Mouse (Mus musculus): ENCODE measurements at regions not wholly inside any gene's neighbourhood (a gene's known extent, or its start where the extent isn't known, plus 50 kb on each side); places are given as distances from the start of the nearest gene placed in this dataset.

DNA sequence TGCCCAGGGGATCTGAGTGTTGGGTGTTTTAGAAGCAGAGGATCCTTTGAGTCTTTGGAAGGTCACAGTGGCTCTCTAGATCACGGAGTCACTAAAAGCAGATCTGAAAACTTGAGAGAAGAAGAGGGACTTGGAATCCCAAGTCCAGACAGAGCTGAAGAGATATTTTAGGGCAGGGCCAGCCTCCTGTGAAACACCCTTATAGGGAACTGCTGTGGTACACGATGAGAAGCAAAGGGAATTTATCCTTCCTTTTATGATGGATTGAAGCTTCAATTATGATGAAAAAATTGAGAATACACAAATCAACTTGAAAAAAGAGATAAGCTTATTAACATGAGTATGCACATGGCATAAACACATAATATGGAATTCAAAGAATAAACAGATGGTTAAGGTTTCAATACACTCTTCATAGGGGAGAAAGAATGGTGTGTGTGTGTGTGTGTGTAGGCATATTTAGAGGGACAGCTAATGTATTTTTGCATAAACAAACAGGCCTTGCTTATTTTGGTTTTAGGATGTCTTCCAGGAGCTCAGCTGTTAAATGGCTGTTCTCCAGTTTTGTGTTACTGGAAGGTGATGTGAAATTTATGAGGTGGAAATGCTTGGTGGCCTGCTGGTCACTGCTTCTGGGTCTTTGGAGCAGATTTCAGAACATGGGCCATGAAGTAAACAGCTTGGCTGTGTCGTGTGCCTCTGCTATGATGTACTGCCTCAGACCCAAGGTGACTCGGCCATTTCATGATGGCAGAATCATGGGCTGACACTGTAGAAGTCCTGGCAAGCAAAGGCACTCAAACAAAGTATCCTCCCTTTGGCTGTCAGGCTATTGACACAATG is 190.1 kb downstream of the Phlda1 start:
- no peak for DNase-seq (ENCODE audit: low spot score)

DNA sequence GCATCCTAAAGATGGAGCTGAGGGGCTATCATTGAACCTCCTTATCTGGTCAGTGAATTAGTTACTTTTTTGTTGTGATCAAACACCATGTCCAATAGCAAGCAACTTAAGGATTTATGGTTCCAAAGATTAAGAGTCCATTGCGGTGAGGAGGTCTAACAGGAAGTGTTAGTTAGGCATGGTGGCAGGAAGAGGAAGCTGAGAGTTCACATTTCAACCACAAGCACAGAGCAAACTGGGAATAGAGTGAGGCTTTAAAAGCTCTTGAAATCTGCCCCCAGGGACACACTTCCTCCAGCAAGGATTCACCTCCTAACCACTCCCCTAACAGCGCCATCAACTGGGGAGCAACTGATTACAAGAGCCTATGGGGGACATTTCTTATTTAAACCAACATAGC is 190.9 kb downstream of the Phlda1 start:
- DNase-seq (ENCODE audit: low spot score): no peak

DNA sequence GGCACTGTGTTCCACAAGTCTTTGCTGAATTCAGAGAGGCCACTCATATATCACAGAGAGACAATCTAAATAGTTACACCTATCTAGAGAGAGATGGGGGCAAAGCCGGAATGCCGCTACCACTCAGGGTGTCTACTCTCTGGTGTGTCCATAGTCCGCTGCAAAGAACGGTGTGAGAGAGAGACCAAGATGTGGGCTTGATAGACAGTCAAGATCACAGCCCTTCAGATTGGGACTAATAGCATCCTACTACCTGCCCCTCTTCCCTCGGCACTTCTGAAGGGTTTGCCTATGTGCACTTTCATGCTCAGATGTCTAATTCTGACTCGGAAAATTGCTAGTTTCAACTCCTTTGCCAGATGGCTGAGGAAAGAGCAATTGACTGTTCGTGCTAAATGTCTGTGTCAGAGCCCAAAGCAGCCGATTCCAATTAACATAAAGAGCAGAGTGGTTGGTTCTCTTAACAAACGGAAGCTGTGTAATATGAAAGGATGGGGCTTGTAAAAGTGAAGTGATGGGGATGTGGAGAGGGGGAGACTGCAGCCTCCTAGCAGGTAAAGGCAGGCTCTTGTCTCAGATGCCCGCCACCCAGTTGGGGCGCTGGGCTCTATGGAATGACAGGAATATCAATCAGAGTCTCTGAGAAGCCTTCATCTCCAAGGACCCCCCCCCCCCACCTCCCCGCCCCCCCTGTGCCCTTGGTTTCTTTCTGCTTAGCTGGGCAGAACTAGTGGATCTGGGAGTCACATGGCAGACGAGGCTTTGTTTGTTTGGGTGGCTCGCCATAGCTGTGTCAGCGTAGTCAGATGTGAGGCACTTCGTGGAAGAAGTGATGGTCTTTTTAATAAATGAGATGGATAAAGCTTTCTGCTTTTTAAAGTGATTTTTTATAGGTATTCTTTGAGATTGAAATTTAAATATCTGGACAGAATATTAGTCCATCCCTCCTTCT is 193.7 kb downstream of the Phlda1 start:
- no peak for DNase-seq (ENCODE audit: low spot score)

DNA sequence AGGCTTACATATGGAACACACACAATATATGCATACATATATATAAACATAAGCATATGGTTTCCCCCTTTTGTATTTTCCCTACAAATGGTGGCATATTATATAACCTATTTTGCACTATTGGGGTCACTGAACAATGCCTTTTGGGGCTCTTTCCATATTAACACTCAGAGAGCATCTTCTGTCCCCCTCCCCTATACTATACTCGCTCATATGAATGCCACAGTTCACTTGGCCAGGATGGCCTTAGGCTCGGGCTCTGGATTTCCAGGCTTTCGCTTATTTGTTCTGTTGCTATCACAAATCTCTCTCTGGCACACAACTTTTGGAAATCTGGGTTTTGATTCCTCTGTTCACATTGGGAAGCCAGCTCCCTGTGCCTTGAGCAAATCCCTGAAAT is 194.5 kb downstream of the Phlda1 start:
- DNase-seq (ENCODE audit: low spot score): no peak

DNA sequence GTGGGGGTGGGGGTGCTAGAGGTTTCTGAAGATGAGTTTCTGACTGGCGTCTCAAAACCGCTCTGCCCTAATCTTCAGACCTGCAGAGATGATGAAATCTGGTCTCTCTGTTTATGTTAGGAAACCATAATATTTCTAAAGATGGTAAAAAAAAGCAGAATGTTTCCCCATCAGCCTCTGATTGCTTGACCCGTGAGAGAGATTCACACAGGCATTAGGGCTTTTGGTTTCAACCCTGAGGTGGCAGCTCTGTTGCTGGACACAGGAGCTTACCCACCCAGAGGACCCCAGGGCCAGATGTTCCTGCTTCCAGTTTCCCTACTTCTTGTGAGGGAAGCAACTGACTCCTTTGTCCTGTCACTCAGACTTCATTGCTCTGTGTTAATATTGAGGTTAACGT is 195.1 kb downstream of the Phlda1 start:
- DNase-seq (ENCODE audit: low spot score): no peak

DNA sequence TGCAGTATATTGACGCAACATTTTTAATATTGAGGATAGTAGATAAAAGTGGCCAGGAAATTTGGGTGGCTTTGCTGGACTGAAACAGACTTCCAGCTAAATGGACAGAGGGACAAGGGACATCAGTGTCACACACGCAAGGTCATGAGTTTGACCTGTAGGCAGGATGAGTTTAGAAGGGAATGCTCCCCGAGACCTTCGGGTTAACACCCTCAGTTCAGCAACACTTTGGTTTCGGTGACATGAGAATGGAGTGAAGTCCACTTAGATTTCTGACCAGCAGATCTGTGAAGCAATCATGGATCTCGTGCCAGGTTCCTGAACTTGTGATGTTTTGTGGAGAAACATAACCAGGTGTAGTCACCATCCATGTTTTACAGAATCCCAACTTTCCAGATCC is 196.3 kb downstream of the Phlda1 start:
- no peak for DNase-seq (ENCODE audit: low spot score)

DNA sequence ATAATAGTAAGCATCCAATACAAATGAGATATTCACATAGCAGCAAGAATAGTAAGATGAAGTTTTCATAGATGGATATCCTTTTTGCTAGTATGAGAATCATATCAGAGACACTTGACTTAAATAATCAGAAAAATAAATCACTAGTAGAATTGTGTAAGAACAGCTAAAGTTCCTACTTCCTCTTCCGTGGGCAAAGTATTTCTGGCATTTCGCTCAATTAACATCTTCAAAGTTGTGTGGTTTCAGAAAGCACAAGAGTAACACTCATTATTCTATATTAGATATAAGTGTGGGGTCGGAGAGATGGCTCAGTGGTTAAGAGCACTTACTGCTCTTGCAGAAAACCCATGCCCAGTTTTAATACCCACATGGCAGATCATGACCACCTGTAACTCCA is 197.4 kb downstream of the Phlda1 start:
- DNase-seq (ENCODE audit: low spot score): no peak

DNA sequence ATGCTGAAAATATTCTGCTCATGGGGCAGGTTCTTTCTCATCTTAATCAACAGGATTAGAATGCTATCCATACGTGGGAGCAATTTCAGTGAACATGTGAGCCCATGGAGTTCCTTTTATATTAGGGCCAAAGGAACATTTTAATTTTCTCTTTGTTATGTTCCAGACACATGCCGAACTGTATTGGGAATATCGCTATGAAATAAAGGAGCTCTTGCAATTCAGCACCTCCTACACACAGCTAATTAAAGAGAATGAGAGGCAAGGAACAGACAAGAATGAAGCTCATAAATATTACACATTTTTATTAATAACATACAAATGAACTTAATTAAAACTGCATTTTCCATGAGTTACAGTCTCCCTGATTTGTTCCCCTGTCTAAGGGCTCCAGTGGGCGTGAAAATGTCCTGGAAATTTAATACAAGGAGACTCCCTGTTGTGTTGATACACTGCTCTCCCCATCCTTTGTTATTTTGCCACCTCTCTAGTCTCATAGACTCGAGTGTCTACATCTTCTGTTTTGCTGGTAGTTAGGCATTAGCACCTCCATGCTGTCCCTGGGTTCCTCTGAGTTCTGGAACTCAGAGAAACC is 205.5 kb downstream of the Phlda1 start:
- no peak for DNase-seq (ENCODE audit: low spot score)

DNA sequence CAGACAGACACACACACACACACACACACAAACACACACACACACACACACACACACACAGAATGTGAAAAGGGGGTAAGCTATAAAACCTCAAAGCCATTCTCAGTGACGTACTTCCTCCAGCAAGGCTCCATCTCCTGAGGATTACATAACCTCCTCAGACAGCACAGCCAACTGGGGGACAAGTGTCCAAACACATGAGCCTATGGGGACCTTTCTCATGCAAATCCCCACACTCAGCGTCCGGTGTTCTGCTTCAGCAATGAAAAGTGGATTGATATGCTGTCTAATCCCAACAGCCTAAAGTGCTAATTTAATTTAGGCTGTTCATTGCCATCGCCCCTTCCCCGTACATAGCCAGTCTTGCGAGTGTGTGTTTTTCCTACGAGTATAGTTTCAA is 206.9 kb downstream of the Phlda1 start:
- DNase-seq (ENCODE audit: low spot score): no peak

DNA sequence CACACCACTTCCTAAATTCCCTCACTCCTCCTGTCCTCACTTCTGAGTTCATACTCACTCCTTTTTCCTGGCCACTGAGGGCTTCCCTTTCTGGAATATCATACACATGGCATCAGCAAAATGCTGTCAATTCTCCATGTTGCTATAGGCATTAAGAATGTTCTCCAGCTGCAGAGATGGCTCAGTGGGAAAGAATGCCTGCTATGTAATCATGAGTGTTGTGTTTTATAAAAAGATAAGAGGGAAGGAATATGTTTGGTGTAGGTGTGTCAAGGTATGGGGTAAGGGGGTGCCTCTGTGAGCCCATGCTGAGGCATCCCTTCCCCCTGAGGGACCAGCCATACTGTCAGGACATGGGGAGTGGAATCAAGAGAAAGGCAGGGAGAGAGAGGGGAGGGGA is 207.6 kb downstream of the Phlda1 start:
- DNase-seq (ENCODE audit: low spot score): no peak

DNA sequence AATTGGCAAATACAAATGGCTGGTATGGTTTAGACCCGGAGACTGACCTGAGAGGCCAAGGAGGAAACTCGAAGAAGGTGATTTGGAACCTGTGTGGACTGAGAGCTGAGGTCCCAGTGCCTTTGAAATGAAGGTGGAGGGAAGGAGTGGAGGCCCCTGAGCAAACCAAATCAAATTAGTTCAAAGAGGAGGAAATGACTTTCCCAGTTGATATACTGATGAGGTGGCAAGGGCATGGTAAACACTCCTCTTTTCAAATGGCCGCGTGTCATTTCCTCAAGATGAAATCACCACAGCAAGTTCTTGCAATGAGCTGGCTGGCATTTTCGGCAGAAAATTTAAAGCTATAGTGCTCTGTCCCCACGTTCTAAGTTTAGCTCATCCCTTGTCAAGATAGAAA is 209.1 kb downstream of the Phlda1 start:
- DNase-seq (ENCODE audit: low spot score): no peak

DNA sequence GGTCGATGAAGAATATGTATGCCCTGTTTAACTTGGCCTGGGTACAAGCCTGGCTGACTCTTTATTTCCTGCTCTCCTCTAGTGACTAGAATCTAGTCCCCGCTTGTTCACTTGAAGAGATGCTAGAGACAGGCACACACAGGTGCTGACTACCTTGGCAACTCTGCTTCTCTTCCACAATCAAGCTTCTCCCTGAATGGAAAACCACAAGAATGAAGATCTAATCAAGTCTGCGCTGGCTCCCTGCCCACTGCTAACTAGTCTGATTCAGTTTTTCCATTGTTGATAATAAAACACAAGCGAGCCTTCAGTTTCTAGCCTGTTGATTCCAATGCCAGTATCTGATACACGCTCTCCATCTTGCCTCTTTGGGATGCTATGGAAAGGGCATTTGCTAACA is 213.5 kb downstream of the Phlda1 start:
- no peak for DNase-seq (ENCODE audit: low spot score)

DNA sequence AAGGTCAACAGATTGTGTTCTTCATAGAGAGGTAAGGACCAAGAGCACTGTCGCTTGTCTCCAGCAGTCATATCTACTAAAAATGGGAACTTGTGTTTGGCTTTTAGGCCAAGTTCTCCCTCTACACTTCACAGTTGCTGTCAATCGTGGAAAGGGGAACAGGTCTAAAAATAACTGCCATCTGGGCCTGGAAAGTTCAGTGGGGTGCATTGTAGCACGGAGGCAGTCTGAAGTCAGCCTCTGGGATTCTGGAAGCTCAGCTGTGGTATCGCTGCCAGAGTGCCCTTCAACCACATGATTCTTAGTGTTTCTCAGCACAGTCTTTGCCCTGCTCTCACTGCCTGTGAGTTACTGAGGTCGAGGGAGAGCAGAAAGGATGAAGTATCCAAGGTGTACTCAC is 215.0 kb downstream of the Phlda1 start:
- DNase-seq (ENCODE audit: low spot score): no peak

DNA sequence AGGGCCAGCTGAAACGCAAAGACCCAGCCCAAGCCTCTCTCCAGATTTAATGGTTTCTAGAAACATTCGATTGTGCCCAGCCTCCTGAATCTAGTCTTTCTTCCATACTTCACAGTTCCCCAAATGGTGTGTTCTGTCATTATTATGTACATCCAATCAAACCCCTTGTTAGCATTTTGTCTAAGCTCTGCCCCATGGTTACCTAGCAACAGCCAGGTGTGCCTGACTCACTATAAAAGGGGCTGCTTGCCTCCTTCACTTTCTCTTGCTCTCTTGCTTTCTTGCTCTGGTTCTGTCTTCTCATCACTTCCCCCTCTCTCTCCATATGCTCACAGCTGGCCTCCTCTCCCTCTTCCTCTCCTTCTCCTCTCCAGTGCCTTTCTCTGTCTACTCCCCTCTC is 217.8 kb downstream of the Phlda1 start:
- no peak for DNase-seq (ENCODE audit: low spot score)

DNA sequence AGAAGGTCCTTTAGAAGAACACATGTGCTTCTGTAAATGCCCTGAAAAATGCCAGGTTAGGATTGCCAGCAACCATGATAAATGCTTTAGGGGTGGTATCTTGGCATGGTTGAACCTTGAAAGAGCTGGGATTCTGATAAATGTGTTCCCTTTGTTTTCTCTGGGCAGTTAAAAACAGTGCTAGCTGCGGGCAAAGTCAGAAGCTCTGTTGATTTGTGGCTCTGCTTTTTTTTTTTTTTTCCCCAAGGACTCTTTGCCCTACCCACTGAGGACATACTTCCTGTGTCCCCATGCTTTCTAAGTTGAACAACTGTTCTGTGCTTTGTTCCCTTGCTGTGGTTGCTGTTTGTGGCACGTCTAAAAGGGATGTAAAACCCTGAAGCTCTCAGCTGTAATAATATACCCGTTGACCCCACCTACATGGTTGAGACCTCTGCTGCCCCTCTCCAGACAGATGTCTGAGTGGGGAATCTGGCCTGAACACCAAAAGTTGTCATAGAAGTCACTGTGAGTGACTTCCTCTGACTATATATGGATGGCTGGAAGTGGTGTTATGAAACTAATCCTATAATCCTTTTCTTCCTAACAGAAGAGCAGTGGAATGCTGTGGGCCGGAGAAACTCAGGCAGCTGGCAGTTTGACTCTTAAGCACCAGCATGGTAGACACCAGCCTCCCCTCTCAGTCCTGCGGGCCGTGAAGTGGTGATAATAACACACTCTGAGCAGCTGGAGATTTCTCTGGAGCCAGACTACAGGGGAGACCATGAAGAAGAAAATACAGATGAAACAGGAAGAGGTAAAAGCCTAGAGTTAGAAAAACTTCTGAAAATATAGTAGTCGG is 218.7 kb downstream of the Phlda1 start:
- DNase-seq (ENCODE audit: low spot score): no peak

DNA sequence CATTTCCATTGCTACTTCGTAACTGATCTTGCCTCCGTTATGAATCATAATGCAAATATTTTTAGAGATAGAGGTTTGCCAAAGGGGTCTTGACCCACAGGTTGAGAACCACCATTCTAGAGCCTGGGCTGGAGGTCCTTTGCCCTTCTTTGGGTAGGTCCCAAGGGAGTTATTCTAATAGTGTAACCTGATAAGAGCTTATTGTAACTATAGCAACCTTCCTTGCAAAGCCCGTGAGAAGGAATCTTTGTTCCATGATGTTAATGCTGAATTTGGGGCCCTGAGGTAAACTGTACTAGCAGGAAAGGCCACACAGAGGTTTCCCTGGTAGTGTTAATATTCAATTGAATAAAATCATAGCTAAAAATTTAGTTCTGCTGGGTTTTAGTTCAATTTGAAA is 229.9 kb downstream of the Phlda1 start:
- no peak for DNase-seq (ENCODE audit: low spot score)

DNA sequence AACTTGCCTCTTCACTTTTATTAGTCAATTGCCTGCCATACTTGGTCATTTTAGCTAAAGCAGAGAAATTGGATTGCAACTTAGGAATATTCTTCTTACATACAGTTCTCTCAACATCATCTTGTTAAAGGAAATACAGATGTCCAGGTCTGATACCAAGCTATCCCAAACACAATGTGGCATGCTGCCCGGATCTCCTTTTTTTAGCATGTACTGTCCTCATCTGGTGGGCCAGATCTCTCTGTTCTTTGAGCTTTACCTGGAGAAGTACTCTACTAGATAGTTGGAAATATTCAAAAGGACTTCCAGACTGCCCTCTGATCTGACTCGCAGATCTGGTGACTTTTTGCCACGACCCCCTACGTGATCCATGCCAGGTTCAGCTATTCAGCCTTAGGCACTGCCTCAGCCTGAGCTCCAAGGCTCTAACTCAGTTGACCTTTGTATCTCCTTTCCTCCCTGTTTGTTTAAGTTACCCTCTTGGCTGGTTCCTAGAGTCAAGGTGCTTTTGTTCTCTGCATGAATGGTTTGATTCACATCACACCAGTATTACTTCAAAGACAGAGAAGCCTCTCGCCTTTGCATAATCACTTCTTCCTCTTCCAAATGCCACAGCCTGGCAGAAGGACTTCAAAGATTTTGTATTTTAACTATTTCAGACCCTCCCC is 232.9 kb upstream of the Krr1 start:
- DNase-seq (ENCODE audit: low spot score): no peak

DNA sequence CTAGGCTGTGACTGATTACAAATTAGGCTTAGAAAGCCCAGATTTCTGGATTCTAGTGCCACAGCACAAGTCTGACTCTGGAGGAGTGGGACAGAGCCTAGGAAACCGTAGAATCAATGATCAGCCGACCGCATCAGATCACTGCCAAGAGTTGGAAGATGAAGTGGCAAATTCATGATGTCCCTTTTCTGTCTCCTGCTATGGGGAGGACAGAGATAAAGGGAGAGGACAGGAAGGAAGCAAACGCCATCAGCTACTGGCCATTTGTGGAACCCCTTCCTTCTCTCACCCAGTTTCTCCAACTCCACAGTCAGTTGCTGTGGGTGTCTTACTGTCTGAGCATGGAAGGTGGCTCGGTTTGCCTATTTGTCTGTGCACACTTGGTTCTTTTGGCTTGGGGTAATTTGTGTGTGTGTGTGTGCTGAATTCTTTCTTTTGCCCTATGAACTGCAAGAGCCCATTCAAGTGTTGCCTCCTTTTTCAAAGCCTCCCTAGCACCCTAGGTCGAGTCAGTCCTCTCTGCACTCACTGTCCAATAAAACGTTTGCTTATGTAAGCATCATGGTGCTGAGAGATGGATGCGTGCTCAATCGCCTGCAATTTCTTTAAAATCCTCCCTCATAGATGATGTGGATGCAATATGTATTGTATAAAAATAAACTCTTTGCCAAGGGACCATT is 231.7 kb upstream of the Krr1 start:
- DNase-seq (ENCODE audit: low spot score): no peak

DNA sequence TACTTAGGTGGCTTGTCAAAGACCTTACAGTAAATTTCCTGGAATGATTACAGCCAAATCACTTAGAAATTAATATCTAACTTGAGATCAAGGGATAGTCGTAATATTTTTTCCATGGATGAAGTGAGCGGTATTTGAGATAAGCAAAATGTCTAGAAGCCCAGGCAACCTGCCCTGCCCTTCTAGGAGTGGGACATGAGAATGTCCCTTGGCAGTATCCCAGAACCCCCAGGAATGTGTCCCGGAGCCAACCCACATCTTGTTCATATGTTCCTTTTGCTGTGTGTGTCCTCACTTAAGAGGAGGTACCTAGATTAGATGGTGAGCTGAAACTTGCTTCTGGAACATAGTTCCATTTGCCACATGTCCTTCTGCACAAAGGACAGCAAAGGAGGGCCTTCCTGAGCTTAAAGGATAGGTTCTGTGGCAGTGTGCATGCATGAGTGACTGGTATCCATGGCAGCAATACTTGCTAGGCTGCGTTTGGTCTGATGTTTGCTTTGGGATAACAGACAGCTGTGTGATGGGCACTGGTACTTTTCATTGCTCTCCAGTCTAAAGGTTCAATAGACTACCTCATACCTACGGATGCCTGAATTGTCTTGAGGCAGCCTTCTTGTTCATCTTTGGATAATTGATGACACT is 231.0 kb upstream of the Krr1 start:
- no peak for DNase-seq (ENCODE audit: low spot score)

DNA sequence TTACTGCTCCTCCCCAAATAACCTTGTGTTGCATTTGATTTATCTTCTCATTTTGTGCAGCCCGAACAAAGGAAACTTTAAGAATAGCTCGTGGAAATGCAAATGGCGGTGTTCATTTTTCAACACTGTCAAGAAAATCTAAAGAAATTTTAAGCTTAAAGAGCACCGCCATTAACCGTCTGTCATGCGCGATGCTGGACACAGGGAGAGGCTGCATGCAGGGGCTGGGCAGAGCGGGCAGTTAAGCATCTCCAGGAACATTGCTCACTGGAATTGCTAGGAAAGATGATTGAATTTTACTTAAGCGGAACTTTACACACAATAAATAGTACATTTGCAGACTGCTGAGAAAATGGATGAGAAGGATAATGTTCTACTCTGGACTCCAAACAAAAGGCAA is 229.2 kb upstream of the Krr1 start:
- no peak for DNase-seq (ENCODE audit: low spot score)

Data from layer of hippocampus, adult 9-10 months (tissue).